Mouse (Mus musculus) lung, postnatal 0 days (tissue): ENCODE measurements around the gene Grik1.

Experiments
- CTCF ChIP-seq: IDR thresholded peaks from 2 replicates; pipeline ENCODE4 v1.5.1; 2016; ENCODE audit warnings: antibody characterized with exemption, mild to moderate bottlenecking
- EP300 ChIP-seq: IDR thresholded peaks from 2 replicates; pipeline ENCODE4 v1.6.1; 2016; ENCODE audit warnings: antibody characterized with exemption, mild to moderate bottlenecking, control low read depth

DNA sequence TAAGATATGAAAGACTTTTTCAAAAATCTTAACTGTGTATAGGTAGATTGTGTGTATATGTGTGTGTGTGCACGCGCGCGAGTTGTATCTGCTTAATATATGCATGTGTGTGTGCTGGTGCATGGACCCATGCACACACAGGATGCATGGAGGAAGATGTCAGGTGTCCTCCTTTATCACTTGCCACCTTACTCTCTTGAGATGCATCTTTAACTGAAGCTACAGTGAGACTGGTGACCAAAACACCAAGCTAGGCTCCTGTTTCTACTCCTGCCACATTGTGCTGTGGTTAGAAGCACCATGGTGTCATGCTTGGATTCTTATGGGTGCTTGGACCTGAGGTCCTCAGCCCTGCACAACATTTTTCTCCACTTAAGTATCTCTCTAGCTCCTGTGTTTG is 245.7 kb downstream of the Grik1 start:
- TF ChIP-seq EP300 (no peak), CTCF (no peak)
